Mouse (Mus musculus): Measurements from ENCODE around the gene Etnk1. TPM values are rescaled to one million over a fixed set of nuclear protein-coding genes. Genes with fewer than 3 reads are reported as not detected.

Gene Etnk1
- total RNA-seq, 2 experiments from 2014 or later = 170 to 175 TPM

Other genes with a start within 250 kb of the Etnk1 start
- 10 to 100 TPM; 34.1 TPM for gene St8sia1, start 202.8 kb upstream of the Etnk1 start, total RNA-seq (2021)
- 10 to 100 TPM; 85.2 to 88.4 TPM for gene C2cd5, start 67.1 kb upstream of the Etnk1 start, total RNA-seq (2021)

Data from layer of hippocampus, adult 18-20 months (tissue).